Mouse (Mus musculus): ENCODE measurements around the gene Plac1. TPM values are rescaled to one million over a fixed set of nuclear protein-coding genes. Genes with fewer than 3 reads are reported as not detected.

The Plac1 gene
- total and polyA plus RNA-seq, 3 experiments: not detected

DNA sequence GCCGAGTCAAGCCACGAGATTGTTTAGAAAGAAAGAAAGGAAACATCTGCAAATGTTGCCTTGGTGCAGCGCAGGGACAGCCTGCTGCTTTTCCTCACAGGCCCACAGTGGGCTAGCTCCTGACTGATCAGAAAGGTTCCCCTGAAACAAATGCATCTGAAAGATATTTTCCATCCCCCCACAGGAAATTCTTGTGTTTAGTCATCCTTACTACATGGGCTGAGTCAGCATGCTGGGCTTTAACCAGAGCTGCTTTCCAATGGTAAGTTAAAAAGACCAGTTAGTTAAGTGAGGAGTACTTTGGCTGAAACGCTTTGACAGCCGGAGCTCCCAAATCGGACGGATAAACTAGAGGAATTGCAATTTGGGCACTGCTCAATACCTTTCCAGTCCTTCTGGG lies 124.9 kb downstream of the Plac1 start:
- dilution Hi-C loops (cut with MboI; ENCODE audit: extremely low pct_ligation_motif_present, extremely low pct_unique_long_range_greater_than_20kb, low sequenced_read_pairs): no loop called here
- H3K27ac ChIP-seq (ENCODE audit: insufficient read depth, low read depth): no peak overlapping the region
- no peaks in the 10 kb centered on the region for H3K36me3 ChIP-seq (replicated peaks in 1 of 2; ENCODE audit: control insufficient read depth in 1 of 2, insufficient read depth in 1 of 2, low read length in 1 of 2)
- in situ Hi-C loops (cut with MboI; ENCODE audit: low pct_ligation_motif_present, low pct_unique_long_range_greater_than_20kb, low sequenced_read_pairs): no loop called here
- no peak overlapping the region for H3K4me3 ChIP-seq (replicated peaks in 1 of 3; ENCODE audit: low read depth in 2 of 3, low read length in 2 of 3, poor library complexity in 1 of 3)
- no peaks in the 10 kb centered on the region for H3K79me2 ChIP-seq (replicated peaks; ENCODE audit: control insufficient read depth, extremely low read depth, insufficient read depth, poor library complexity, severe bottlenecking)
- no peak overlapping the region for H3K9ac ChIP-seq (ENCODE audit: insufficient read depth, low read depth)
- peaks cover 2 to 33% of the 10 kb centered on the region in 2 experiments; a peak in 2 of 4 replicates for H3K4me1 ChIP-seq (ENCODE audit: control insufficient read depth in 1 of 2, insufficient read depth in 2 of 2)
- TF ChIP-seq GABPA (IDR thresholded peaks at IDR 0.05; ENCODE audit: insufficient replicate concordance, low read depth, low read length) (no peak), NELFE (IDR thresholded peaks at IDR 0.05; ENCODE audit: low read depth, low read length) (no peak), ZMIZ1 (IDR thresholded peaks at IDR 0.05; ENCODE audit: low read depth, low read length) (no peak), MAFK (IDR thresholded peaks at IDR 0.05; ENCODE audit: insufficient replicate concordance, low read length) (peak; percentile 73; the same call in 1 of the 2 replicates)
- H3K27me3 ChIP-seq (replicated peaks): no peaks in the 10 kb centered on the region
- H3K4me2 ChIP-seq (ENCODE audit: insufficient read depth, low read depth, poor library complexity, severe bottlenecking): no peak overlapping the region
- no peaks in the 10 kb centered on the region for H3K9me3 ChIP-seq (replicated peaks; ENCODE audit: low read length)
- DNase-seq (ENCODE audit: extremely low read depth): peak; percentile 8

GRCm38 (mm10) chrX:53110142-53110541 lies 129.8 kb downstream of the Plac1 start:
- dilution Hi-C loops (cut with MboI; ENCODE audit: extremely low pct_ligation_motif_present, extremely low pct_unique_long_range_greater_than_20kb, low sequenced_read_pairs): no loop called here
- no peaks in the 10 kb centered on the region for H3K79me2 ChIP-seq (replicated peaks; ENCODE audit: control insufficient read depth, extremely low read depth, insufficient read depth, poor library complexity, severe bottlenecking)
- no peaks in the 10 kb centered on the region for H3K9me3 ChIP-seq (replicated peaks; ENCODE audit: low read length)
- H3K27me3 ChIP-seq (replicated peaks): no peaks in the 10 kb centered on the region
- DNase-seq (ENCODE audit: extremely low read depth): no peak
- H3K4me2 ChIP-seq (ENCODE audit: insufficient read depth, low read depth, poor library complexity, severe bottlenecking): no peak overlapping the region
- H3K4me3 ChIP-seq (replicated peaks in 1 of 3; ENCODE audit: low read depth in 2 of 3, low read length in 2 of 3, poor library complexity in 1 of 3): no peak overlapping the region
- H3K4me1 ChIP-seq (ENCODE audit: control insufficient read depth in 1 of 2, insufficient read depth in 2 of 2): peaks cover 0 to 22% of the 10 kb centered on the region in 2 experiments; a peak in 2 of 4 replicates
- TF ChIP-seq PAX5 (IDR thresholded peaks at IDR 0.05; ENCODE audit: low read length): no peak
- no peak for TF ChIP-seq NRF1 (IDR thresholded peaks at IDR 0.05; ENCODE audit: low read depth, low read length)
- no peak for TF ChIP-seq BHLHE40 (IDR thresholded peaks at IDR 0.05; ENCODE audit: low read depth, low read length)
- TF ChIP-seq GABPA (IDR thresholded peaks at IDR 0.05; ENCODE audit: insufficient replicate concordance, low read depth, low read length): no peak
- TF ChIP-seq EP300 (IDR thresholded peaks at IDR 0.05; ENCODE audit: low read length): no peak
- TF ChIP-seq E2F4 (IDR thresholded peaks at IDR 0.05; ENCODE audit: insufficient replicate concordance, low read depth, low read length): no peak
- no peak for TF ChIP-seq ELF1 (IDR thresholded peaks at IDR 0.05; ENCODE audit: low read depth, low read length)
- no peak for TF ChIP-seq CHD2 (IDR thresholded peaks at IDR 0.05; ENCODE audit: low read length)
- no peak for TF ChIP-seq MAX (IDR thresholded peaks at IDR 0.05; ENCODE audit: low read length)
- TF ChIP-seq ZKSCAN1 (IDR thresholded peaks at IDR 0.05; ENCODE audit: borderline replicate concordance, low read depth, low read length): no peak
- H3K36me3 ChIP-seq (replicated peaks in 1 of 2; ENCODE audit: control insufficient read depth in 1 of 2, insufficient read depth in 1 of 2, low read length in 1 of 2): no peaks in the 10 kb centered on the region
- no peak overlapping the region for H3K27ac ChIP-seq (ENCODE audit: insufficient read depth, low read depth)
- no peak overlapping the region for H3K9ac ChIP-seq (ENCODE audit: insufficient read depth, low read depth)
- in situ Hi-C loops (cut with MboI; ENCODE audit: low pct_ligation_motif_present, low pct_unique_long_range_greater_than_20kb, low sequenced_read_pairs): no loop called here

GRCm38 (mm10) chrX:53107127-53107526 lies 132.8 kb downstream of the Plac1 start:
- no peak overlapping the region for H3K4me2 ChIP-seq (ENCODE audit: insufficient read depth, low read depth, poor library complexity, severe bottlenecking)
- DNase-seq (ENCODE audit: extremely low read depth): no peak
- TF ChIP-seq PAX5 (IDR thresholded peaks at IDR 0.05; ENCODE audit: low read length): no peak
- no peak for TF ChIP-seq MAZ (IDR thresholded peaks at IDR 0.05; ENCODE audit: low read depth, low read length)
- TF ChIP-seq JUND (conservative IDR thresholded peaks at IDR 0.05; ENCODE audit: low read depth, low read length): no peak
- no peak for TF ChIP-seq TBP (conservative IDR thresholded peaks at IDR 0.05; ENCODE audit: low read depth, low read length)
- no peak for TF ChIP-seq TCF12 (IDR thresholded peaks at IDR 0.05; ENCODE audit: low read depth, low read length)
- no peak for TF ChIP-seq ZNF384 (IDR thresholded peaks at IDR 0.05; ENCODE audit: low read depth, low read length)
- TF ChIP-seq EP300 (IDR thresholded peaks at IDR 0.05; ENCODE audit: low read length): no peak
- TF ChIP-seq E2F4 (IDR thresholded peaks at IDR 0.05; ENCODE audit: insufficient replicate concordance, low read depth, low read length): no peak
- TF ChIP-seq POLR2A (IDR thresholded peaks at IDR 0.05; ENCODE audit: low read depth, low read length): no peak
- TF ChIP-seq CHD2 (IDR thresholded peaks at IDR 0.05; ENCODE audit: low read length): no peak
- TF ChIP-seq MYC (IDR thresholded peaks at IDR 0.05; ENCODE audit: low read depth, low read length): no peak
- no peak for TF ChIP-seq NRF1 (IDR thresholded peaks at IDR 0.05; ENCODE audit: low read depth, low read length)
- TF ChIP-seq ZKSCAN1 (IDR thresholded peaks at IDR 0.05; ENCODE audit: borderline replicate concordance, low read depth, low read length): no peak
- TF ChIP-seq CHD1 (IDR thresholded peaks at IDR 0.05; ENCODE audit: low read depth, low read length): no peak
- H3K36me3 ChIP-seq (replicated peaks in 1 of 2; ENCODE audit: control insufficient read depth in 1 of 2, insufficient read depth in 1 of 2, low read length in 1 of 2): no peaks in the 10 kb centered on the region
- no peak overlapping the region for H3K9ac ChIP-seq (ENCODE audit: insufficient read depth, low read depth)
- no peak overlapping the region for H3K4me3 ChIP-seq (replicated peaks in 1 of 3; ENCODE audit: low read depth in 2 of 3, low read length in 2 of 3, poor library complexity in 1 of 3)
- H3K9me3 ChIP-seq (replicated peaks; ENCODE audit: low read length): no peaks in the 10 kb centered on the region
- no peaks in the 10 kb centered on the region for H3K79me2 ChIP-seq (replicated peaks; ENCODE audit: control insufficient read depth, extremely low read depth, insufficient read depth, poor library complexity, severe bottlenecking)
- dilution Hi-C loops (cut with MboI; ENCODE audit: extremely low pct_ligation_motif_present, extremely low pct_unique_long_range_greater_than_20kb, low sequenced_read_pairs): no loop called here
- no peak overlapping the region for H3K27ac ChIP-seq (ENCODE audit: insufficient read depth, low read depth)
- in situ Hi-C loops (cut with MboI; ENCODE audit: low pct_ligation_motif_present, low pct_unique_long_range_greater_than_20kb, low sequenced_read_pairs): no loop called here
- H3K27me3 ChIP-seq (replicated peaks): no peaks in the 10 kb centered on the region
- peaks cover 0 to 4% of the 10 kb centered on the region in 2 experiments; a peak in 1 of 4 replicates for H3K4me1 ChIP-seq (ENCODE audit: control insufficient read depth in 1 of 2, insufficient read depth in 2 of 2)
